Mouse (Mus musculus): Measurements from ENCODE around the gene Crebbp.

GRCm38 (mm10) chr16:4257546-4257945, 43.7 kb upstream of the Crebbp start:
- TF ChIP-seq POLR2A (IDR thresholded peaks at IDR 0.05; ENCODE audit: insufficient read depth, low read length) (no peak), CTCF (IDR thresholded peaks at IDR 0.05; ENCODE audit: low read depth, low read length) (no peak), EP300 (IDR thresholded peaks at IDR 0.05; ENCODE audit: insufficient read depth, low read depth, low read length) (no peak)

Data from ES-Bruce4 (cell line).